Mouse (Mus musculus): ENCODE results near the gene Dhdds. TPM values are rescaled to one million over a fixed set of nuclear protein-coding genes. Genes with fewer than 3 reads are reported as not detected.

Dhdds gene
- total RNA-seq (2023; ENCODE audit: inconsistent age), result 28.5 to 32.2 TPM (median 30.8 TPM) in 4 replicates

DNA sequence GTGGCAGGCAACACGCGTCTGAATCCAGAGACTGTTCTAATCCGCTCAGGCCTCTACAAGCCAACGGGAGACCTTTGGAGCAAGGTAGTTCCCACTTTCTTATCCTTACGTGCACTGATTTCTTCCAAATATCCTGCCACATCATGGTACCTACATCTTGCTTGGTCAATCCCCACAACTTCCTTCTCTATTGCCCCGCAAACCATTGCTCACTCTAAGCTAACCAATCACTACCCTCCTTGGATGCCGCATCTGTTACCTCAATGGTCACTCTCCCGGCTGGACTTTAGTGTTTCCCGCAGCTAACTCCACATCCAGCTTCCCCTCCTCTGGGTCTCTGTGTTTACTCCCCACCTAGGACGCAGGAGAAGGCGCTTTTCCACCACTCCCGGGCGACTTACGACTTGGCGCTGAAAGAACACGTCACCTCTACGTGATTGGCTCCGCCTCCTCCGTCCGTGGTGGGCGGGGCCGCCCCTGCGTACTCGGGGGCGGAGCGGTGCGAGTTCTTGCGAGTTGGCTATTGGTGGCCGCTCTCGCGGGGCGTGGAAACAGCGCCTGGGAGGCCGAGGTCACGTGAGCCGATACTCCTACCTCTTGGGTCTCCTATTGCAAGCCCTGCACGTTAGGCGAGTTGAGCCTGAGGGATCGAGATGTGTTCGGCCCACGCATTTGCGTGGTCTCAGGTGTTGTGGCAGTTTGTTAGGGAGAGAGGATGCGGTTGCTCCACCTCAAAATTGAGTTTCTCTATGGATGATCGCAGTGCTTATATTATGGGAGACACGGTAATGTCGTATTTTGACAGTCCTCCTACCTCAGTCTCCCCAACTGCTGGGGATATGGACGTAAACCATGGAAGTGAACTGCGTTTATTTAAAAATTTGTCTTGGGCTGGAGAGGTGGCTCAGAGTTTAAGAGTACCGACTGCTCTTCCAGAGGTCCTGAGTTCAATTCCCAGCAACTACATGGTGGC lies at the start of gene Dhdds:
Gene Dhdds (minus strand): TSS at position 453 of the 973 bp plus-strand sequence.

DNA sequence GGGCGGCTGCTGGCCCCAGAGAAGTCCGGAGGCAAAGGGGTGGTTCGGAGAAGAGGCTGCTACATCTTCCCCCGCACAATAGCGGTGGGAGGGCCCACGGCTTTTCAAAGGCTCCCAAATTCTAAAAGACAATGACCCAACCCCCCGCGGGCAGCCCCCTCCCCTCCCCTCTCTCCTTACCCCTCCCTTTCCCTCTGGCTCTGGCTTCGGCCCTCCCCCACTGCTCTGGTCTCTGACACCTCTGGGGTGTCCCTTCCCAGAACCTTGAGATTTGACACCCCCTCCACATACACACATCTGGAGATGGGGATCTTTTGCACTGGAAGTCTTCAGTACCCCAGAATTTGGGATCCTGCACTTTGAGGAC lies 18.0 kb upstream of the Dhdds start, which contains the start of gene Lin28a:
Gene Lin28a (minus strand): TSS at position 63 of the 367 bp plus-strand sequence.

GRCm38 (mm10) chr4:133968150-133968921 lies 32.4 kb downstream of the Dhdds start, which contains the start of gene Hmgn2:
Gene Hmgn2 (minus strand): TSS chr4:133968650.

Other genes with a start within 250 kb of the Dhdds start
- 288 to 326 TPM (median 300 TPM) in 4 replicates for gene Arid1a, start 244.1 kb downstream of the Dhdds start, total RNA-seq (2023; ENCODE audit: inconsistent age)
- gene Rps6ka1, start 113.1 kb downstream of the Dhdds start, total RNA-seq (2023; ENCODE audit: inconsistent age), result 74.4 to 85.0 TPM (median 84.4 TPM) in 4 replicates
- gene Hmgn2, start 32.3 kb downstream of the Dhdds start, total RNA-seq (2023; ENCODE audit: inconsistent age), result 309 to 333 TPM (median 320 TPM) in 4 replicates
- not detected in 4 replicates for gene Lin28a, start 17.9 kb upstream of the Dhdds start, total RNA-seq (2023; ENCODE audit: inconsistent age)
- gene Zfp683, start 52.9 kb upstream of the Dhdds start, total RNA-seq (2023; ENCODE audit: inconsistent age), result not detected in 4 replicates
- gene Crybg2, start 59.9 kb upstream of the Dhdds start, total RNA-seq (2023; ENCODE audit: inconsistent age), result 6.7 to 12.6 TPM (median 7.7 TPM) in 4 replicates
- gene Cd52, start 94.2 kb upstream of the Dhdds start, total RNA-seq (2023; ENCODE audit: inconsistent age), result 1,625 to 1,767 TPM (median 1,711 TPM) in 4 replicates
- gene Ubxn11, start 101.7 kb upstream of the Dhdds start, total RNA-seq (2023; ENCODE audit: inconsistent age), result 35.8 to 45.0 TPM (median 39.9 TPM) in 4 replicates
- gene Sh3bgrl3, start 127.9 kb upstream of the Dhdds start, total RNA-seq (2023; ENCODE audit: inconsistent age), result 636 to 680 TPM (median 661 TPM) in 4 replicates
- gene Cep85, start 186.2 kb upstream of the Dhdds start, total RNA-seq (2023; ENCODE audit: inconsistent age), result 13.8 to 21.8 TPM (median 16.7 TPM) in 4 replicates
- gene Gm7534, start 202.1 kb upstream of the Dhdds start, total RNA-seq (2023; ENCODE audit: inconsistent age), result not detected in 4 replicates
- not detected in 4 replicates for gene Catsper4, start 226.5 kb upstream of the Dhdds start, total RNA-seq (2023; ENCODE audit: inconsistent age)
- gene Cnksr1, start 237.5 kb upstream of the Dhdds start, total RNA-seq (2023; ENCODE audit: inconsistent age), result 0.39 to 0.55 TPM in 2 of 4 replicates, not detected in the others
- not detected in 4 replicates for gene E130218I03Rik, start 242.7 kb upstream of the Dhdds start, total RNA-seq (2023; ENCODE audit: inconsistent age)
- gene Zfp593, start 244.7 kb upstream of the Dhdds start, total RNA-seq (2023; ENCODE audit: inconsistent age), result 22.7 to 29.6 TPM (median 23.6 TPM) in 4 replicates
- gene Gm30191, start 246.0 kb upstream of the Dhdds start, total RNA-seq (2023; ENCODE audit: inconsistent age), result not detected in 4 replicates